Mouse (Mus musculus) stomach, postnatal 0 days (tissue): ENCODE measurements around the gene Capn2.

Source experiments
- CTCF ChIP-seq: IDR thresholded peaks from 2 replicates; pipeline ENCODE4 v1.5.1; 2016; ENCODE audit warnings: antibody characterized with exemption, low read depth, mild to moderate bottlenecking, moderate library complexity
- EP300 ChIP-seq: optimal IDR thresholded peaks from 2 replicates; pipeline ENCODE3; 2016; ENCODE audit warnings: antibody characterized with exemption

GRCm38 (mm10) chr1:182514803-182515590 is 2.4 kb downstream of the Capn2 start:
- TF ChIP-seq CTCF (no peak), EP300 (no peak)
